8 mouse cellular contexts compared by ENCODE assay signal in the genomic region with DNA sequence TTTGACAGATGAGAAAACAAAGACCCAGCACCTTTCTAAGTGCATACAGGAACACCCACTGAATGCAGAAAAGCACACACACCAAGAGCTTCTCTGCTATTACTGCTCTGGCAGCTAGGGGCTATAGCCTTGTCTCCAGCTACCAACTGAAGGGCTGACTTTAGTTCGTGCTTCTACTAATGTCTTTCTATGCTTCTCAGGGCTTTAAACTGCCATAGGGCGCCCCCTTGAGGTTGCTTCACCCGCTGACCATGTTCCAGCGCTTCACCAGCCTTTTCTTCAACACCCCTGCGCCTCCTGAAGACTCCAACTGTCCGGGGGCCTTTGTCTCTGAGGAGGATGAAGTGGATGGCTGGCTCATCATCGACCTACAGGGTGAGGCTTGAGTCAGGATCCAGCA. TPM values are rescaled to one million over a fixed set of nuclear protein-coding genes. Genes with fewer than 3 reads are reported as not detected.
DNase-seq lines count a peak whose midpoint lies in the region; ATAC-seq and TF ChIP-seq lines count a peak whose summit lies in the region.

No protein-coding gene starts in this region.

- no peak overlapping the region for H3K9ac ChIP-seq in liver, embryonic 12.5 days
- H3K9ac ChIP-seq in kidney, postnatal 0 days (ENCODE audit: low read depth, low read length): no peak overlapping the region
- H3K9ac ChIP-seq in liver, embryonic 13.5 days: no peak overlapping the region
- peak overlapping the region; percentile 63 for H3K9ac ChIP-seq in neural tube, embryonic 13.5 days

- peaks cover 27% of the 10 kb centered on the region for H3K4me1 ChIP-seq in liver, embryonic 12.5 days
- H3K4me1 ChIP-seq in kidney, postnatal 0 days (replicated peaks; ENCODE audit: insufficient read depth, low read length): peaks cover 18% of the 10 kb centered on the region
- peaks cover 22% of the 10 kb centered on the region for H3K4me1 ChIP-seq in liver, embryonic 13.5 days (replicated peaks)
- peaks cover 61% of the 10 kb centered on the region for H3K4me1 ChIP-seq in neural tube, embryonic 13.5 days (replicated peaks)

- peaks cover 9% of the 10 kb centered on the region for H3K36me3 ChIP-seq in liver, embryonic 12.5 days
- peaks cover 6% of the 10 kb centered on the region for H3K36me3 ChIP-seq in kidney, postnatal 0 days (ENCODE audit: insufficient read depth, low read length)
- H3K36me3 ChIP-seq in liver, embryonic 13.5 days: peaks cover 6% of the 10 kb centered on the region; the same call in 1 of the 2 replicates
- peaks cover 49% of the 10 kb centered on the region for H3K36me3 ChIP-seq in neural tube, embryonic 13.5 days

- H3K4me3 ChIP-seq in liver, embryonic 12.5 days: no peak overlapping the region
- peak overlapping the region; percentile 99 for H3K4me3 ChIP-seq in gastrocnemius, adult 2 months
- no peak overlapping the region for H3K4me3 ChIP-seq in kidney, postnatal 0 days (replicated peaks; ENCODE audit: low read depth, low read length)
- H3K4me3 ChIP-seq in liver, embryonic 13.5 days (replicated peaks): no peak overlapping the region
- 0 out of 2 replicates have a peak overlapping the region, but pooled peaks have one; percentile 6 for H3K4me3 ChIP-seq in neural tube, embryonic 13.5 days

- ATAC-seq in liver, embryonic 12.5 days: no peak
- no peak for ATAC-seq in kidney, postnatal 0 days (replicated peaks; ENCODE audit: low FRiP score, low read depth)
- ATAC-seq in liver, embryonic 13.5 days (ENCODE audit: low read depth): no peak
- ATAC-seq in neural tube, embryonic 13.5 days (ENCODE audit: low read depth): no peak

- no peak overlapping the region for H3K4me2 ChIP-seq in liver, embryonic 12.5 days
- no peak overlapping the region for H3K4me2 ChIP-seq in kidney, postnatal 0 days (ENCODE audit: low read length)
- no peak overlapping the region for H3K4me2 ChIP-seq in liver, embryonic 13.5 days
- H3K4me2 ChIP-seq in neural tube, embryonic 13.5 days: peak overlapping the region; percentile 88

- peak; percentile 89 for TF ChIP-seq CTCF in gastrocnemius, adult 2 months (IDR thresholded peaks at IDR 0.05)
- TF ChIP-seq CTCF in kidney, postnatal 0 days (IDR thresholded peaks at IDR 0.05; ENCODE audit: low read depth): peak; percentile 90

- WGBS in liver, embryonic 12.5 days (ENCODE audit: insufficient replicate concordance): 24% methylated on average over 7 of the region's 7 CpGs
- WGBS in kidney, postnatal 0 days: 31% methylated on average over 7 of the region's 7 CpGs
- WGBS in liver, embryonic 13.5 days (ENCODE audit: insufficient replicate concordance): 19% methylated on average over 7 of the region's 7 CpGs
- 19% methylated on average over 7 of the region's 7 CpGs for WGBS in neural tube, embryonic 13.5 days

- H3K27me3 ChIP-seq in liver, embryonic 12.5 days (replicated peaks): peaks cover 20% of the 10 kb centered on the region
- no peaks in the 10 kb centered on the region for H3K27me3 ChIP-seq in kidney, postnatal 0 days (ENCODE audit: insufficient read depth, low read length)
- peaks cover 20% of the 10 kb centered on the region for H3K27me3 ChIP-seq in liver, embryonic 13.5 days
- H3K27me3 ChIP-seq in neural tube, embryonic 13.5 days: no peaks in the 10 kb centered on the region

- no peak overlapping the region for H3K27ac ChIP-seq in liver, embryonic 12.5 days
- H3K27ac ChIP-seq in gastrocnemius, adult 2 months: peak overlapping the region; percentile 100
- no peak overlapping the region for H3K27ac ChIP-seq in kidney, postnatal 0 days
- H3K27ac ChIP-seq in liver, embryonic 13.5 days: no peak overlapping the region
- peak overlapping the region; percentile 54 for H3K27ac ChIP-seq in neural tube, embryonic 13.5 days (replicated peaks)

- no peaks in the 10 kb centered on the region for H3K9me3 ChIP-seq in liver, embryonic 12.5 days (replicated peaks)
- H3K9me3 ChIP-seq in kidney, postnatal 0 days (replicated peaks; ENCODE audit: low read length): no peaks in the 10 kb centered on the region
- no peaks in the 10 kb centered on the region for H3K9me3 ChIP-seq in liver, embryonic 13.5 days (replicated peaks)
- H3K9me3 ChIP-seq in neural tube, embryonic 13.5 days: no peaks in the 10 kb centered on the region

- peak; percentile 79 for DNase-seq in liver
- DNase-seq in cerebellum, adult 9-11 months: peak; percentile 85
- peak; percentile 87 for DNase-seq in gastrocnemius, adult 2 months
- DNase-seq in kidney, postnatal 0 days (ENCODE audit: low spot score): peak; percentile 95
- peak; percentile 57 for DNase-seq in liver, embryonic 13.5 days
- DNase-seq in testis, postnatal 10 days (ENCODE audit: low spot score): peak; percentile 92

- intact Hi-C loops in gastrocnemius, adult 2 months (cut with DNase I): loop anchor here (2.0 to 5.0 kb wide), 2 partner anchors 108 to 148 kb away; partner anchors contain the start of genes Dynlrb1 and Map1lc3a

RNA-seq across cellular contexts. Expression of gene Trp53inp2, which starts 4.2 kb away (rescaled TPM):
- polyA plus RNA-seq in liver, embryonic 12.5 days (2016; fragmentation: Nextera tagmentation; extraction: Ambion mirVana): 2.5 and 3.6 TPM in 2 replicates
- total RNA-seq in gastrocnemius, adult 2 months (2021): 100 to 1,000 TPM; 334 to 391 TPM
- polyA plus RNA-seq in kidney, postnatal 0 days (2015; fragmentation: Nextera tagmentation; extraction: Ambion mirVana): 35.9 and 38.1 TPM in 2 replicates
- polyA plus RNA-seq in liver, embryonic 13.5 days (2015; fragmentation: Nextera tagmentation; extraction: Ambion mirVana): 1.7 and 2.4 TPM in 2 replicates
- polyA plus RNA-seq in neural tube, embryonic 13.5 days (2015; fragmentation: Nextera tagmentation; extraction: Ambion mirVana): 136 and 139 TPM in 2 replicates

RNA-seq across cellular contexts. Expression of gene Pigu, which starts 27.9 kb away (rescaled TPM):
- 29.0 and 29.5 TPM in 2 replicates for polyA plus RNA-seq in liver, embryonic 12.5 days (2016; fragmentation: Nextera tagmentation; extraction: Ambion mirVana)
- total RNA-seq in gastrocnemius, adult 2 months (2021): 10 to 100 TPM; 23.8 to 24.7 TPM
- 51.9 and 55.5 TPM in 2 replicates for polyA plus RNA-seq in kidney, postnatal 0 days (2015; fragmentation: Nextera tagmentation; extraction: Ambion mirVana)
- polyA plus RNA-seq in liver, embryonic 13.5 days (2015; fragmentation: Nextera tagmentation; extraction: Ambion mirVana): 24.2 and 28.2 TPM in 2 replicates
- 51.3 and 55.5 TPM in 2 replicates for polyA plus RNA-seq in neural tube, embryonic 13.5 days (2015; fragmentation: Nextera tagmentation; extraction: Ambion mirVana)

Comparison
In these comparisons a context has a peak if more than half of its experiments do, and no peak if none do; other contexts are left out.
1. H3K27ac ChIP-seq: peak in gastrocnemius, adult 2 months (single experiment) and neural tube, embryonic 13.5 days (single experiment); none in liver, embryonic 12.5 days (single experiment), kidney, postnatal 0 days (single experiment) and liver, embryonic 13.5 days (single experiment).
2. H3K4me3 ChIP-seq: peak in gastrocnemius, adult 2 months (single experiment) and neural tube, embryonic 13.5 days (single experiment); none in liver, embryonic 12.5 days (single experiment), kidney, postnatal 0 days (single experiment) and liver, embryonic 13.5 days (single experiment).
3. Peak in every context shown above with its lines, with median percentiles within 50 percentile points of each other: DNase-seq.